Mouse (Mus musculus) cerebellum, postnatal 10 days (tissue): ENCODE measurements around the gene Fam172a.

ENCODE experiments used
- DNase-seq, 2 experiments: peaks; one replicate each; pipeline ENCODE4 v3.0.0; 2021; ENCODE audit warnings: mixed read lengths in 2 of 2

Fam172a gene

GRCm38 (mm10) chr13:77977121-77977520, 275.3 kb downstream of the Fam172a start:
- DNase-seq: no peak

DNA sequence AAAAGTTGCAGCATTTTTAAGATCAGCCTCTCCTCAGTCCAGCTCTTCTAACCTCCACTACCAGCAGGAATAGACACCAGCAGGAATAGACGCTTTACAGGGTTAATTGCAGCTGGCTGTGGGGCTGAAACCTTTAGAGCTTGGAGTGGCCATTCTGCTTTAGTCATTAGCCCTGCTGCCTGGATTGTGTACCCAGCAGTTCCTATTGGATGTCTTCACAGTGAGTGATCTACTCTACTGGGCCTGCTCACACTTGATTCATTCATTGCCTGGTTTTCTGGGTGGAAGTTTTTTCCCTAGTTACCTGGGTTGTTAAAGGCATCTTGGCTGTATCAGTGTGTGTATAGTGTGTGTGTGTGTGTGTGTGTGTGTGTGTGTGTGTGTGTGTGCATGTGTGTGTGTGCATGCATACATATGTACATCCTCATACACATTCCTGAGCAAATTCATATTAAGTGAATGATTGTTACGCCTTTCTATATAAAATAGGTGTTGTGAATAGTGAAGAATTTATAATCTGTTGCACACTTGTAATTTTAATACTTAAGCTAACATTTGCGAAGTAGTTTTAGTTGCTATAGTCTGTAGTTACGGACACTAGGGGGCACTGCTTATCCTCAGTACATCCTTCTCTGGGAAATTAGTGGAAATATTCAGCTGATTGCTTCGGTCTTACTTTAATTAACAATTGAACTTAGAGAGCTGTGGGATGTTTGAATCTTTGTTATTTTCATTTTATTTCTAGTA, 280.4 kb downstream of the Fam172a start:
- peak; percentile 72 to 80 for DNase-seq

GRCm38 (mm10) chr13:77982852-77983202, 281.0 kb downstream of the Fam172a start:
- no peak for DNase-seq

- no peak for DNase-seq
These were observed 289.5 kb downstream of the Fam172a start for GRCm38 (mm10) chr13:77991189-77991886.

DNA sequence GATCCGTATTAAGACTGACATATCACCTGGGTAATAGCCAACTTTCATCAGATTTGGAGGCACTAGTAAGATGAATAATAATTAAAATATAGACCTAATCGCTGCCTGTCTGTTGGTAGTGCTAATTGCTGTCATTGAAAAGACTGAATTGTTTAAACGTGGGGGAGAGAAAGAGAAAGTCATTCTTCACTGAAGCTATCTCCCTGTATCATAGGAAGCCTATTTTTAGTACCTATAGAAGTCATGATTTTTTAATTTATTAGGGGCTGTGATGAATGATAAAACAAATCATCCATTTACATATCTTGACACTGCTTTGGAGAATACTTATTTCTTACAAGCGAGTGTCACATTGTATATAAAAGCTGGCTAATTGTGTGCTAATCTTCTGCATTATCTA, 302.8 kb downstream of the Fam172a start:
- DNase-seq: no peak

- no peak for DNase-seq
These were observed 303.5 kb downstream of the Fam172a start for GRCm38 (mm10) chr13:78005344-78005743.

DNA sequence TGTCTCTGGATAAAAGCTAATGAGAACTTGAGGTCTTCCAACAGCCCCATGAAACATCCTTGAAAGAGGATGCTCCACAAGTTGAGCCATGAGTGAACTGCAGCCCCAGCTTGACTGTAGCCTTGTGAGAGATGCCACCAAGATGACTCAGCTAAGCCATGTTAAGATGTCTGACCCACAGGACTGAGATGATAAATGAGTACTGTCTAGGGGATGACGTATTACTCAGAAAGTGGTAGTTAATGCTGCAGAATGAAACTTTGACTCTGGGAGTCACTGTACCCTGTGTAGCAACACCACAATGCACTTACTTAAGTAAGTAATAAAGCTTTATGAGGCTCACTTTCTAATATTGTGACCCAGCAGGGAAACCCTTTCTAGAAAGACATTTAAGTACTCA, 308.3 kb downstream of the Fam172a start:
- DNase-seq: no peak

GRCm38 (mm10) chr13:78024683-78025294, 323.0 kb downstream of the Fam172a start, which contains the start of gene Pou5f2:
TSS of gene Pou5f2 (plus strand) at chr13:78024902.
- peak; percentile 40 to 43 for DNase-seq

DNA sequence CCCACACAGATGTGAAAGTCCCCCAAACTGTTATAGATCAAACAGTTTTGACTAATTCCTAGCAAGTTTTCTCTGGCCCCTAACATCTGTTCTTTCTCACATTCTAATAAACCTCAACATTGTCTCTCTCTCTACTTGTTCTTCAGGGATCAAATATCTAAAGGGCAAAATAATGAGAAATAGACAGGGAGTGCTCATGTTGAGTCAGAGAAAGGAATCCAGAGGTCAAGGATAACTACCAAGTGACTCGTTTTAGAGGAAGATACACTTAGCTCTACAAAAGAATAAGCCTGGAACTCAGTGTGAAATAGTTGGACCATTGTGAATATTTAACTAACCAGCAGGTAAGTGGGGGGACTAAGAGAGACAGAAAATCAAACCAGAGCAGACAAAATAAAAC, 331.0 kb downstream of the Fam172a start:
- no peak for DNase-seq

DNA sequence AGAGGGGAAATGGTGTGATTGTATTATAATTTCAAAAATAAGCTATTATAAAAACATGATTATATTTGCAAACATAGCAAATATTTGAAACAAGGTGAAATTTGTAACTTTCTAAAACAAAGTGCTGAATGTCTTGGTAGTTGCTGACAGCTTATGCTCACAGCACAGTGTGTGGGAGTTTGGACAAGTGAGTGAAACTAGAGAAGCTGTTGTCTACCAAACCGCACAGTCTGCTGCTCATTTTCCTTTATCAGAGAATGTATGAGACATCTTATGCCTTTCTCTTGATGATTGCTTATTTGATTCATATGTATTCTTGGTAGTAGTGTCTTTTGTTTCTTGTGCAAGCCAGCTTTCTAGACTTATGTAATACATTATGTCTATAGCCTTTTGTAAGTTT, 335.4 kb downstream of the Fam172a start:
- no peak for DNase-seq

DNA sequence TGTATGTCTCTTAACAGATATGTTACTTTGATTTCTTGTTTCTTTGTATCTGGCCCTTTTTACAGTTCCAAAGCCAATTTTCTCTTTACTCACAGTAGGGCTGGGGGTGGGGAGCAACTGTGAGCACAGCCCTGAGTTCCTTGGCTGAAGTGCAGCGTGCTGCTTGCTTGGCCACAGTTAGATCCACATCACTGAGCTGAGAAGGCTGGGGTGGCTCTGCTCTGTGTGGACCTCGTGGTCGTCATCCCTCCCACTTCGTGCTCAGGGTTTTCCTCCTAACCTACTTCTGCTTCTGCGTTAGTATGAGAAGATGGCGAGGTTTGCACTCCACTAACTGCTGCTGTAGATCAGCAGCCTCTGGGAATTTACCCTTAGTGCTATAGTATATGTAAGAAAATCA, 341.4 kb downstream of the Fam172a start:
- DNase-seq: peak in 1 of 2 experiments; percentile 6

- DNase-seq: no peak
These were observed 343.3 kb downstream of the Fam172a start for GRCm38 (mm10) chr13:78045116-78045515.

GRCm38 (mm10) chr13:78087751-78088150, 385.9 kb downstream of the Fam172a start:
- DNase-seq: no peak

GRCm38 (mm10) chr13:78090701-78091100, 388.9 kb downstream of the Fam172a start:
- DNase-seq: no peak

GRCm38 (mm10) chr13:78091949-78092348, 390.1 kb downstream of the Fam172a start:
- no peak for DNase-seq

DNA sequence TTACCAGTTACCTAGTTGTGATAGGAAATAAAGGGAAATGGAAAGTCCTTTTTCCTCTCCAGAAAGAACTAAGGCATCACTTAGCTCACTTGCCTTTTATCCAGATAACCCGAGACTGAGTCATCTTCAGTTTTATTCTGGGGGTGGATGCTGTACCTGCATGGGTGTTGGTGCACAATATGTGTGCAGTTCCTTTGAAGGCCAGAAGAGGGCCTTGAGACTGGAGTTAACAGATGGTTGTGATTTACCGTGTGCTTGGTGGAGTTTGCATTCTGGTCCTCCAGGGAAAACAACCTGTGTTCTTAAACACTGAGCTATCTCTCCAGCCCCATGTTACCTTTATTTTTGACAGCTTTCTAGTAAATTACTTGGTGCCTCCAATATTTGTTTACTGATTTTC, 392.5 kb downstream of the Fam172a start:
- DNase-seq: no peak

- no peak for DNase-seq
These were observed 393.5 kb downstream of the Fam172a start for GRCm38 (mm10) chr13:78095071-78095973.

- DNase-seq: no peak
These were observed 397.1 kb downstream of the Fam172a start for GRCm38 (mm10) chr13:78098858-78099445.

GRCm38 (mm10) chr13:78099746-78100530, 398.1 kb downstream of the Fam172a start:
- DNase-seq: no peak

- DNase-seq: no peak
These were observed 398.8 kb downstream of the Fam172a start for GRCm38 (mm10) chr13:78100664-78101063.

DNA sequence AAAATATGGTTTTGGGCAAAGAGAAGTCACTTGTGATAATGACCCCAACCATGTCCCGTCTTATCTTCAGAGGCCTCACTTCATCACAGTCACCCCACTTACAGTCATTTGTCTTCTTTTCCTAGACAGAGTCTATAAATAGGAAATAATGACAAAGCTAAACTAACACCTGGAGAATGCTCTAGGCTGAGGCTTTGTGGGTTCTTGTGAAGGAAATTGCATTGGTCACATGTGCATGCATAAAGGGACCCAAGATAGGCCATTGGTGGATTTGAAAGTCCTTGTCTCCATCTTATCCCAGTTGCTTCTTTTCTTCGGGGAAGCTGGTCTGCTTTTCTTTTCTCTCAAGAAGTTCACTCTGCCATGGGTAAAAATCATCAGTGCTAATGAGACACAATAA, 400.5 kb downstream of the Fam172a start:
- no peak for DNase-seq

DNA sequence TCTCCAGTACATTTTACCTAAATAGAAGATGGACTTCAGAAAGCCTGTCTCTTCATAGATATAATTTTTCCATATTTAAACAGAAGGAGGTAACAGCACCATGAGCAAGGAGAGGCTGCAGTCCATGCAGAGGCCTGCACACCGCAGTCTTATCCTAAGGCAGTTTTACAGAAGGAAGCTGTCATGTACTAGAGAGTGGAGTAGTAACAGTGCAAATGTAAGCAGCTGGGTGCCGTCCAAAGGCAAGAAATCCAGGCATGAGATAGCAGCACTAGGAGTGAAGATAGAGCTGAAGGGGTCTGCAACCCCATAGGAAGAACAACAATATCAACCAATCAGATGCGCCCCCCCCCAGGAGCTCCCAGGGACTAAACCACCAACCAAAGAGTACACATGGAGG, 403.0 kb downstream of the Fam172a start:
- DNase-seq: no peak
